Mouse (Mus musculus): Measurements from ENCODE around the gene Zfp691. TPM values are rescaled to one million over a fixed set of nuclear protein-coding genes. Genes with fewer than 3 reads are reported as not detected.

Zfp691 gene
- polyA plus RNA-seq, 1 experiment from 2014 or later, result 4.9 TPM

- no peaks in the 10 kb centered on the region; the same call in 1 of the 2 replicates for H3K4me1 ChIP-seq (replicated peaks; ENCODE audit: control insufficient read depth, insufficient read depth, low read length)
- H3K4me3 ChIP-seq (replicated peaks; ENCODE audit: low read length), result no peak overlapping the region
- WGBS, result 64% methylated on average over 8 of the region's 8 CpGs
- H3K27ac ChIP-seq, result no peak overlapping the region
- no peak for DNase-seq (ENCODE audit: low spot score)
- H3K4me2 ChIP-seq (replicated peaks), result no peak overlapping the region
- no peak for ATAC-seq (ENCODE audit: low FRiP score)
- H3K27me3 ChIP-seq (ENCODE audit: control insufficient read depth, insufficient read depth, low read length), result no peaks in the 10 kb centered on the region
- H3K36me3 ChIP-seq (replicated peaks; ENCODE audit: control insufficient read depth, insufficient read depth), result peaks cover 36% of the 10 kb centered on the region
- H3K9ac ChIP-seq, result no peak overlapping the region
- H3K9me3 ChIP-seq (ENCODE audit: control insufficient read depth, low read length), result no peaks in the 10 kb centered on the region
Measured at GRCm38 (mm10) chr4:119137313-119137712, 36.7 kb downstream of the Zfp691 start.

- H3K36me3 ChIP-seq (replicated peaks; ENCODE audit: control insufficient read depth, insufficient read depth), result peaks cover 41% of the 10 kb centered on the region
- ATAC-seq (ENCODE audit: low FRiP score), result no peak
- H3K27me3 ChIP-seq (ENCODE audit: control insufficient read depth, insufficient read depth, low read length), result no peaks in the 10 kb centered on the region
- H3K9ac ChIP-seq, result no peak overlapping the region
- H3K4me1 ChIP-seq (replicated peaks; ENCODE audit: control insufficient read depth, insufficient read depth, low read length), result no peaks in the 10 kb centered on the region; the same call in 1 of the 2 replicates
- no peak overlapping the region for H3K4me2 ChIP-seq (replicated peaks)
- no peak overlapping the region for H3K27ac ChIP-seq
- H3K4me3 ChIP-seq (replicated peaks; ENCODE audit: low read length), result no peak overlapping the region
- no peaks in the 10 kb centered on the region for H3K9me3 ChIP-seq (ENCODE audit: control insufficient read depth, low read length)
- 91% methylated on average over 13 of the region's 13 CpGs for WGBS
- DNase-seq (ENCODE audit: low spot score), result no peak
Measured at GRCm38 (mm10) chr4:119133860-119134259, 40.1 kb downstream of the Zfp691 start.

GRCm38 (mm10) chr4:119133306-119133705 is 40.7 kb downstream of the Zfp691 start:
- Histone ChIP-seq H3K9me3 (ENCODE audit: control insufficient read depth, low read length) (no peaks in the 10 kb centered on the region), H3K36me3 (replicated peaks; ENCODE audit: control insufficient read depth, insufficient read depth) (peaks cover 41% of the 10 kb centered on the region), H3K4me1 (replicated peaks; ENCODE audit: control insufficient read depth, insufficient read depth, low read length) (no peaks in the 10 kb centered on the region; the same call in 1 of the 2 replicates), H3K9ac (no peak overlapping the region), H3K27me3 (ENCODE audit: control insufficient read depth, insufficient read depth, low read length) (no peaks in the 10 kb centered on the region), H3K4me2 (replicated peaks) (no peak overlapping the region), H3K27ac (no peak overlapping the region), H3K4me3 (replicated peaks; ENCODE audit: low read length) (no peak overlapping the region)
- no peak for DNase-seq (ENCODE audit: low spot score)
- ATAC-seq (ENCODE audit: low FRiP score), result no peak
- WGBS, result 93% methylated on average over 13 of the region's 13 CpGs

- Histone ChIP-seq H3K9ac (no peak overlapping the region), H3K36me3 (replicated peaks; ENCODE audit: control insufficient read depth, insufficient read depth) (peaks cover 43% of the 10 kb centered on the region), H3K4me1 (replicated peaks; ENCODE audit: control insufficient read depth, insufficient read depth, low read length) (no peaks in the 10 kb centered on the region), H3K27me3 (ENCODE audit: control insufficient read depth, insufficient read depth, low read length) (no peaks in the 10 kb centered on the region), H3K27ac (no peak overlapping the region), H3K4me2 (replicated peaks) (no peak overlapping the region), H3K4me3 (replicated peaks; ENCODE audit: low read length) (no peak overlapping the region), H3K9me3 (ENCODE audit: control insufficient read depth, low read length) (no peaks in the 10 kb centered on the region)
- DNase-seq (ENCODE audit: low spot score) (no peak), ATAC-seq (ENCODE audit: low FRiP score) (no peak; the same call in 1 of the 2 replicates)
- whole genome bisulfite sequencing, result 79% methylated on average over 8 of the region's 8 CpGs
Measured at GRCm38 (mm10) chr4:119131189-119131910, 42.6 kb downstream of the Zfp691 start.

GRCm38 (mm10) chr4:119129096-119129495 is 44.9 kb downstream of the Zfp691 start:
- H3K9me3 ChIP-seq (ENCODE audit: control insufficient read depth, low read length), result no peaks in the 10 kb centered on the region
- 76% methylated on average over 1 of the region's 1 CpGs for WGBS
- no peak overlapping the region for H3K9ac ChIP-seq
- no peak overlapping the region for H3K4me3 ChIP-seq (replicated peaks; ENCODE audit: low read length)
- H3K4me2 ChIP-seq (replicated peaks), result no peak overlapping the region
- DNase-seq (ENCODE audit: low spot score) (no peak), ATAC-seq (ENCODE audit: low FRiP score) (no peak)
- H3K4me1 ChIP-seq (replicated peaks; ENCODE audit: control insufficient read depth, insufficient read depth, low read length), result no peaks in the 10 kb centered on the region
- H3K27me3 ChIP-seq (ENCODE audit: control insufficient read depth, insufficient read depth, low read length), result no peaks in the 10 kb centered on the region
- no peak overlapping the region for H3K27ac ChIP-seq
- H3K36me3 ChIP-seq (replicated peaks; ENCODE audit: control insufficient read depth, insufficient read depth), result peaks cover 22% of the 10 kb centered on the region

GRCm38 (mm10) chr4:119128547-119128946 is 45.4 kb downstream of the Zfp691 start:
- DNase-seq (ENCODE audit: low spot score) (no peak), ATAC-seq (ENCODE audit: low FRiP score) (no peak)
- 82% methylated on average over 7 of the region's 7 CpGs for WGBS
- Histone ChIP-seq H3K27me3 (ENCODE audit: control insufficient read depth, insufficient read depth, low read length) (no peaks in the 10 kb centered on the region), H3K36me3 (replicated peaks; ENCODE audit: control insufficient read depth, insufficient read depth) (0 out of 2 replicates have a peak, but pooled peaks cover 18% of the 10 kb centered on the region), H3K4me1 (replicated peaks; ENCODE audit: control insufficient read depth, insufficient read depth, low read length) (no peaks in the 10 kb centered on the region), H3K9ac (no peak overlapping the region), H3K4me2 (replicated peaks) (no peak overlapping the region), H3K4me3 (replicated peaks; ENCODE audit: low read length) (no peak overlapping the region), H3K9me3 (ENCODE audit: control insufficient read depth, low read length) (no peaks in the 10 kb centered on the region), H3K27ac (no peak overlapping the region)

- WGBS, result 84% methylated on average over 6 of the region's 6 CpGs
- Histone ChIP-seq H3K27ac (no peak overlapping the region), H3K4me3 (replicated peaks; ENCODE audit: low read length) (no peak overlapping the region), H3K36me3 (replicated peaks; ENCODE audit: control insufficient read depth, insufficient read depth) (0 out of 2 replicates have a peak, but pooled peaks cover 6% of the 10 kb centered on the region), H3K9ac (no peak overlapping the region), H3K9me3 (ENCODE audit: control insufficient read depth, low read length) (no peaks in the 10 kb centered on the region), H3K27me3 (ENCODE audit: control insufficient read depth, insufficient read depth, low read length) (no peaks in the 10 kb centered on the region), H3K4me1 (replicated peaks; ENCODE audit: control insufficient read depth, insufficient read depth, low read length) (no peaks in the 10 kb centered on the region), H3K4me2 (replicated peaks) (no peak overlapping the region)
- ATAC-seq (ENCODE audit: low FRiP score) (no peak), DNase-seq (ENCODE audit: low spot score) (no peak)
Measured at GRCm38 (mm10) chr4:119127229-119127628, 46.8 kb downstream of the Zfp691 start.

GRCm38 (mm10) chr4:119125577-119126270 is 48.3 kb downstream of the Zfp691 start:
- H3K9me3 ChIP-seq (ENCODE audit: control insufficient read depth, low read length), result no peaks in the 10 kb centered on the region
- 82% methylated on average over 9 of the region's 9 CpGs for WGBS
- H3K4me1 ChIP-seq (replicated peaks; ENCODE audit: control insufficient read depth, insufficient read depth, low read length), result no peaks in the 10 kb centered on the region
- H3K4me2 ChIP-seq (replicated peaks), result no peak overlapping the region
- H3K36me3 ChIP-seq (replicated peaks; ENCODE audit: control insufficient read depth, insufficient read depth), result peaks cover 3% of the 10 kb centered on the region; the same call in 1 of the 2 replicates
- DNase-seq (ENCODE audit: low spot score) (no peak), ATAC-seq (ENCODE audit: low FRiP score) (no peak)
- H3K9ac ChIP-seq, result no peak overlapping the region
- no peak overlapping the region for H3K4me3 ChIP-seq (replicated peaks; ENCODE audit: low read length)
- H3K27me3 ChIP-seq (ENCODE audit: control insufficient read depth, insufficient read depth, low read length), result no peaks in the 10 kb centered on the region
- no peak overlapping the region for H3K27ac ChIP-seq

GRCm38 (mm10) chr4:119124771-119125273 is 49.2 kb downstream of the Zfp691 start:
- H3K9ac ChIP-seq, result no peak overlapping the region
- no peak overlapping the region for H3K27ac ChIP-seq
- H3K9me3 ChIP-seq (ENCODE audit: control insufficient read depth, low read length), result no peaks in the 10 kb centered on the region
- no peak overlapping the region for H3K4me3 ChIP-seq (replicated peaks; ENCODE audit: low read length)
- 74% methylated on average over 2 of the region's 2 CpGs for whole genome bisulfite sequencing
- no peak for ATAC-seq (ENCODE audit: low FRiP score)
- peaks cover 3% of the 10 kb centered on the region; the same call in 1 of the 2 replicates for H3K36me3 ChIP-seq (replicated peaks; ENCODE audit: control insufficient read depth, insufficient read depth)
- H3K4me1 ChIP-seq (replicated peaks; ENCODE audit: control insufficient read depth, insufficient read depth, low read length), result no peaks in the 10 kb centered on the region
- H3K4me2 ChIP-seq (replicated peaks), result no peak overlapping the region
- H3K27me3 ChIP-seq (ENCODE audit: control insufficient read depth, insufficient read depth, low read length), result no peaks in the 10 kb centered on the region
- DNase-seq (ENCODE audit: low spot score), result no peak

Data from hindbrain, embryonic 14.5 days (tissue).